ENCODE assay signal across 8 mouse cellular contexts in genomic region chr5:118339676-118340661, GRCm38 (mm10).
DNase-seq lines count a peak whose midpoint lies in the region; ATAC-seq and TF ChIP-seq lines count a peak whose summit lies in the region.

No protein-coding gene starts in this region.

- peak overlapping the region; percentile 63 for H3K27ac ChIP-seq in gastrocnemius, adult 2 months
- H3K27ac ChIP-seq in heart, embryonic 13.5 days (replicated peaks): peak overlapping the region; percentile 33
- peak overlapping the region; percentile 37 for H3K27ac ChIP-seq in stomach, postnatal 0 days (replicated peaks)

- no peak for TF ChIP-seq CTCF in gastrocnemius, adult 2 months (IDR thresholded peaks at IDR 0.05)
- TF ChIP-seq CTCF in stomach, postnatal 0 days (IDR thresholded peaks at IDR 0.05; ENCODE audit: low read depth): no peak

- H3K9me3 ChIP-seq in heart, embryonic 13.5 days: no peaks in the 10 kb centered on the region
- no peaks in the 10 kb centered on the region for H3K9me3 ChIP-seq in stomach, postnatal 0 days (ENCODE audit: control insufficient read depth, low read length)

- H3K9ac ChIP-seq in heart, embryonic 13.5 days: peak overlapping the region; percentile 24
- H3K9ac ChIP-seq in stomach, postnatal 0 days (ENCODE audit: low read length): no peak overlapping the region

- peak overlapping the region; percentile 39 for H3K4me3 ChIP-seq in gastrocnemius, adult 2 months
- H3K4me3 ChIP-seq in heart, embryonic 13.5 days: no peak overlapping the region
- H3K4me3 ChIP-seq in stomach, postnatal 0 days (ENCODE audit: low read depth, low read length): no peak overlapping the region

- intact Hi-C loops in gastrocnemius, adult 2 months (cut with DNase I): no loop called here
- intact Hi-C loops in gastrocnemius, postnatal 14 days (cut with DNase I; ENCODE audit: low total_unique reads): loop anchor here (10.0 kb wide), 1 partner anchor 215 kb away; no protein-coding TSS in a partner anchor
- intact Hi-C loops in left cerebral cortex, postnatal 4 days (cut with DNase I): loop anchor here (10.0 kb wide), 1 partner anchor 395 kb away; no protein-coding TSS in a partner anchor

- peaks cover 27% of the 10 kb centered on the region for H3K4me1 ChIP-seq in heart, embryonic 13.5 days
- peaks cover 7% of the 10 kb centered on the region for H3K4me1 ChIP-seq in stomach, postnatal 0 days (replicated peaks; ENCODE audit: control insufficient read depth, insufficient read depth)

- H3K36me3 ChIP-seq in heart, embryonic 13.5 days: no peaks in the 10 kb centered on the region
- H3K36me3 ChIP-seq in stomach, postnatal 0 days (ENCODE audit: control insufficient read depth, insufficient read depth, low read length): no peaks in the 10 kb centered on the region

- H3K4me2 ChIP-seq in heart, embryonic 13.5 days: peak overlapping the region; percentile 29
- peak overlapping the region; percentile 6; the same call in 1 of the 2 replicates for H3K4me2 ChIP-seq in stomach, postnatal 0 days (replicated peaks; ENCODE audit: low read depth)

- peak; percentile 56 for DNase-seq in gastrocnemius, adult 2 months
- no peak for DNase-seq in gastrocnemius, postnatal 14 days
- DNase-seq in R1 (ENCODE audit: low read depth, low spot score): peak; percentile 70
- DNase-seq in left cerebral cortex, postnatal 4 days: peak; percentile 61
- peak; percentile 88 for DNase-seq in stomach, postnatal 0 days (ENCODE audit: low spot score)
- no peak for DNase-seq in thymus, postnatal 36 days
- no peak for DNase-seq in layer of hippocampus, adult 11-12 months (ENCODE audit: low spot score)

- 34% methylated on average over 22 of the region's 22 CpGs for WGBS in heart, embryonic 13.5 days
- 11% methylated on average over 22 of the region's 22 CpGs for WGBS in stomach, postnatal 0 days

- 0 out of 2 replicates have a peak, but pooled peaks cover 5% of the 10 kb centered on the region for H3K27me3 ChIP-seq in heart, embryonic 13.5 days (replicated peaks)
- no peaks in the 10 kb centered on the region for H3K27me3 ChIP-seq in stomach, postnatal 0 days (ENCODE audit: control insufficient read depth, insufficient read depth, low read length)

- no peak; the same call in 1 of the 2 replicates for ATAC-seq in heart, embryonic 13.5 days (ENCODE audit: extremely low read depth, insufficient number of reproducible peaks, low FRiP score, low TSS enrichment)
- peak; percentile 87 for ATAC-seq in stomach, postnatal 0 days (ENCODE audit: low FRiP score, low TSS enrichment)

- TF ChIP-seq EP300 in stomach, postnatal 0 days (optimal IDR thresholded peaks at IDR 0.05): peak; percentile 47

Comparison
In these comparisons a context has a peak if more than half of its experiments do, and no peak if none do; other contexts are left out.
1. DNase-seq: peak in gastrocnemius, adult 2 months (single experiment), R1 (single experiment), left cerebral cortex, postnatal 4 days (single experiment) and stomach, postnatal 0 days (single experiment); none in gastrocnemius, postnatal 14 days (single experiment), thymus, postnatal 36 days (0 of 2) and layer of hippocampus, adult 11-12 months (single experiment).
2. Peak in every context shown above with its lines, with median percentiles within 50 percentile points of each other: H3K27ac ChIP-seq.